Mouse (Mus musculus) intestine, postnatal 0 days (tissue): ENCODE measurements around the gene Llgl2. TPM values are rescaled to one million over a fixed set of nuclear protein-coding genes. Genes with fewer than 3 reads are reported as not detected.
A peak's percentile ranks its signal among the peaks of the same experiment; 100 is the strongest.

ENCODE experiments used
- ATAC-seq: fragments of 200-750 bp; cut with Nextera tagmentation; 2 replicates; pipeline ENCODE4 v1.8.0; 2017; ENCODE audit warnings: mild to moderate bottlenecking, moderate TSS enrichment, moderate library complexity
- H3K27ac ChIP-seq: fragments of 300-500 bp; sonication (generic); 2 replicates; pipeline ENCODE4 v1.5.1; 2014; ENCODE audit warnings: mild to moderate bottlenecking, low read depth, low read length, moderate library complexity
- H3K27me3 ChIP-seq: fragments of 300-500 bp; sonication (generic); replicated peaks from 2 replicates; pipeline ENCODE4 v1.6.1; 2014; ENCODE audit warnings: low read length, mixed read lengths; ENCODE audit not compliant: control insufficient read depth, insufficient read depth
- H3K36me3 ChIP-seq: fragments of 300-500 bp; sonication (generic); 2 replicates; pipeline ENCODE4 v1.6.1; 2014; ENCODE audit warnings: mild to moderate bottlenecking, moderate library complexity; ENCODE audit not compliant: control insufficient read depth, insufficient read depth
- H3K4me1 ChIP-seq: fragments of 300-500 bp; sonication (generic); replicated peaks from 2 replicates; pipeline ENCODE4 v1.6.1; 2014; ENCODE audit warnings: antibody characterized with exemption, low read length, mixed read lengths; ENCODE audit not compliant: control insufficient read depth, insufficient read depth
- H3K4me2 ChIP-seq: fragments of 300-500 bp; sonication (generic); replicated peaks from 2 replicates; pipeline ENCODE4 v1.6.1; 2014; ENCODE audit warnings: low read depth, mild to moderate bottlenecking, moderate library complexity
- H3K4me3 ChIP-seq: fragments of 300-500 bp; sonication (generic); 2 replicates; pipeline ENCODE4 v1.5.1; 2014; ENCODE audit warnings: low read depth, low read length
- H3K9ac ChIP-seq: fragments of 300-500 bp; sonication (generic); 2 replicates; pipeline ENCODE4 v1.6.1; 2014; ENCODE audit warnings: mild to moderate bottlenecking, low read depth, low read length
- H3K9me3 ChIP-seq: fragments of 300-500 bp; sonication (generic); 2 replicates; pipeline ENCODE4 v1.6.1; 2016; ENCODE audit warnings: mixed run types; ENCODE audit not compliant: control insufficient read depth
- CTCF ChIP-seq: sonication (generic); IDR thresholded peaks from 2 replicates; pipeline ENCODE4 v1.5.1; 2016; ENCODE audit warnings: low read depth, mild to moderate bottlenecking, control low read depth, antibody characterized with exemption, moderate library complexity
- WGBS: fragments of 180-500 bp; shearing (Covaris S2); extraction: QIAGEN DNeasy Blood & Tissue Kit; methylation state at CpG from one replicate; pipeline ENCODE4 v1.1.7; 2014; 5-methylcytosine and 5-hydroxymethylcytosine counted together
- polyA plus RNA-seq: library from polyadenylated mRNA; unstranded; fragments of >200 nt; fragmentation: Nextera tagmentation; extraction: Ambion mirVana; gene quantifications from 2 replicates; pipeline ENCODE4 v1.2.1, GENCODE M21; 2015

The Llgl2 gene
- polyA plus RNA-seq, 1 experiment from 2014 or later: 61.8 TPM

GRCm38 (mm10) chr11:115807971-115808370 is 15.9 kb upstream of the Llgl2 start:
- Histone ChIP-seq H3K4me1 (peaks cover 22% of the 10 kb centered on the region), H3K4me3 (no peak overlapping the region), H3K27me3 (no peaks in the 10 kb centered on the region), H3K36me3 (peaks cover 60% of the 10 kb centered on the region), H3K9me3 (no peaks in the 10 kb centered on the region), H3K9ac (no peak overlapping the region), H3K27ac (no peak overlapping the region), H3K4me2 (no peak overlapping the region)
- no peak for TF ChIP-seq CTCF
- ATAC-seq: no peak
- whole genome bisulfite sequencing: 78% methylated on average over 11 of the region's 11 CpGs

- H3K9me3 ChIP-seq: no peaks in the 10 kb centered on the region
- H3K27me3 ChIP-seq: no peaks in the 10 kb centered on the region
- ATAC-seq: no peak
- peaks cover 52% of the 10 kb centered on the region for H3K36me3 ChIP-seq
- peaks cover 24% of the 10 kb centered on the region for H3K4me1 ChIP-seq
- 29% methylated on average over 10 of the region's 10 CpGs for WGBS
- peak overlapping the region; percentile 99 for H3K4me2 ChIP-seq
- H3K27ac ChIP-seq: peak overlapping the region; percentile 28
- TF ChIP-seq CTCF: no peak
- no peak overlapping the region for H3K4me3 ChIP-seq
- H3K9ac ChIP-seq: 0 out of 2 replicates have a peak overlapping the region, but pooled peaks have one; percentile 17
Measured at GRCm38 (mm10) chr11:115808696-115809310, 15.0 kb upstream of the Llgl2 start.

GRCm38 (mm10) chr11:115809311-115809781 is 14.5 kb upstream of the Llgl2 start:
- Histone ChIP-seq H3K27me3 (no peaks in the 10 kb centered on the region), H3K4me1 (peaks cover 24% of the 10 kb centered on the region), H3K27ac (no peak overlapping the region; the same call in 1 of the 2 replicates), H3K36me3 (peaks cover 49% of the 10 kb centered on the region), H3K9me3 (no peaks in the 10 kb centered on the region), H3K4me3 (no peak overlapping the region), H3K9ac (0 out of 2 replicates have a peak overlapping the region, but pooled peaks have one; percentile 17), H3K4me2 (peak overlapping the region; percentile 99)
- ATAC-seq: no peak
- 55% methylated on average over 8 of the region's 8 CpGs for WGBS
- TF ChIP-seq CTCF: 0 out of 2 replicates have a peak, but pooled peaks have one; percentile 22

- 27% methylated on average over 14 of the region's 14 CpGs for WGBS
- Histone ChIP-seq H3K27ac (peak overlapping the region; percentile 1; the same call in 1 of the 2 replicates), H3K4me2 (peak overlapping the region; percentile 99), H3K36me3 (peaks cover 39% of the 10 kb centered on the region; the same call in 1 of the 2 replicates), H3K4me3 (peak overlapping the region; percentile 30), H3K9me3 (no peaks in the 10 kb centered on the region), H3K4me1 (peaks cover 24% of the 10 kb centered on the region), H3K9ac (peak overlapping the region; percentile 23; the same call in 1 of the 2 replicates), H3K27me3 (no peaks in the 10 kb centered on the region)
- ATAC-seq: no peak
- no peak for TF ChIP-seq CTCF
Measured at GRCm38 (mm10) chr11:115810377-115810776, 13.5 kb upstream of the Llgl2 start.

GRCm38 (mm10) chr11:115811381-115812093 is 12.3 kb upstream of the Llgl2 start:
- Histone ChIP-seq H3K9ac (no peak overlapping the region), H3K4me1 (peaks cover 24% of the 10 kb centered on the region), H3K36me3 (peaks cover 32% of the 10 kb centered on the region; the same call in 1 of the 2 replicates), H3K4me3 (peak overlapping the region; percentile 83), H3K27ac (0 out of 2 replicates have a peak overlapping the region, but pooled peaks have one; percentile 1), H3K27me3 (no peaks in the 10 kb centered on the region), H3K9me3 (no peaks in the 10 kb centered on the region), H3K4me2 (peak overlapping the region; percentile 99)
- no peak for ATAC-seq
- no peak for TF ChIP-seq CTCF
- 72% methylated on average over 20 of the region's 20 CpGs for WGBS

GRCm38 (mm10) chr11:115812095-115812494 is 11.8 kb upstream of the Llgl2 start:
- no peak for TF ChIP-seq CTCF
- Histone ChIP-seq H3K27me3 (no peaks in the 10 kb centered on the region), H3K4me2 (peak overlapping the region; percentile 99), H3K4me3 (peak overlapping the region; percentile 83), H3K36me3 (peaks cover 30% of the 10 kb centered on the region; the same call in 1 of the 2 replicates), H3K9ac (peak overlapping the region; percentile 81; the same call in 1 of the 2 replicates), H3K27ac (no peak overlapping the region), H3K4me1 (peaks cover 24% of the 10 kb centered on the region), H3K9me3 (no peaks in the 10 kb centered on the region)
- WGBS: 40% methylated on average over 7 of the region's 7 CpGs
- no peak for ATAC-seq
